ENCODE assay signal across 24 mouse cellular contexts in genomic region chr13:25127806-25128205, GRCm38 (mm10).
"Had no signal": no experiment of that assay in that cellular context is flagged by ENCODE, and none has a peak within 500 bp of the region (broad histone marks: within the 10 kb centered on the region; RNA-seq: fewer than 3 reads in every experiment).

No protein-coding gene starts in this region.

- H3K9me3 ChIP-seq: heart, embryonic 10.5 days; heart, embryonic 12.5 days; hindbrain, embryonic 13.5 days; hindbrain, embryonic 15.5 days; intestine, embryonic 15.5 days; limb, embryonic 10.5 days; limb, embryonic 12.5 days; liver, embryonic 13.5 days; liver, embryonic 15.5 days had no signal

- H3K9ac ChIP-seq: hindbrain, embryonic 13.5 days; hindbrain, embryonic 15.5 days; intestine, embryonic 15.5 days; limb, embryonic 12.5 days; liver, embryonic 13.5 days; liver, embryonic 15.5 days had no signal

- H3K4me3 ChIP-seq: gastrocnemius, adult 2 months; heart, embryonic 10.5 days; heart, embryonic 12.5 days; hindbrain, embryonic 13.5 days; hindbrain, embryonic 15.5 days; intestine, embryonic 15.5 days; layer of hippocampus, adult 2 months; limb, embryonic 10.5 days; limb, embryonic 12.5 days; liver, embryonic 13.5 days; liver, embryonic 15.5 days had no signal

- H3K4me1 ChIP-seq: heart, embryonic 10.5 days; heart, embryonic 12.5 days; intestine, embryonic 15.5 days; limb, embryonic 10.5 days; liver, embryonic 13.5 days; liver, embryonic 15.5 days had no signal

- H3K4me2 ChIP-seq: heart, embryonic 12.5 days; hindbrain, embryonic 13.5 days; hindbrain, embryonic 15.5 days; intestine, embryonic 15.5 days; limb, embryonic 12.5 days; liver, embryonic 11.5 days; liver, embryonic 13.5 days; liver, embryonic 15.5 days had no signal

- H3K36me3 ChIP-seq: heart, embryonic 10.5 days; heart, embryonic 12.5 days; hindbrain, embryonic 13.5 days; hindbrain, embryonic 15.5 days; intestine, embryonic 15.5 days; limb, embryonic 10.5 days; limb, embryonic 12.5 days; liver, embryonic 13.5 days; liver, embryonic 15.5 days had no signal

- H3K27me3 ChIP-seq: heart, embryonic 12.5 days; hindbrain, embryonic 13.5 days; hindbrain, embryonic 15.5 days; intestine, embryonic 15.5 days; limb, embryonic 12.5 days; liver, embryonic 13.5 days; liver, embryonic 15.5 days had no signal

- H3K27ac ChIP-seq: gastrocnemius, adult 2 months; heart, embryonic 10.5 days; hindbrain, embryonic 13.5 days; hindbrain, embryonic 15.5 days; hindbrain, postnatal 0 days; intestine, embryonic 15.5 days; layer of hippocampus, adult 2 months; limb, embryonic 10.5 days; limb, embryonic 12.5 days; liver, embryonic 13.5 days; liver, embryonic 15.5 days had no signal

- DNase-seq: gastrocnemius, adult 2 months; gastrocnemius, postnatal 10 days; gastrocnemius, postnatal 25 days; heart, adult 18-20 months; heart, postnatal 10 days; heart, postnatal 36 days; kidney, adult 18-20 months; kidney, adult 8-10 months; kidney, postnatal 10 days; kidney, postnatal 4 days; liver; liver, embryonic 13.5 days had no signal

- ATAC-seq: hindbrain, postnatal 0 days; intestine, embryonic 15.5 days; intestine, postnatal 0 days had no signal
